Mouse (Mus musculus) kidney, postnatal 0 days (tissue): ENCODE measurements around the gene Aldh2. TPM values are rescaled to one million over a fixed set of nuclear protein-coding genes. Genes with fewer than 3 reads are reported as not detected.
A peak's percentile ranks its signal among the peaks of the same experiment; 100 is the strongest.
"Not testable (repeated sequence)": the region's sequence is repeated elsewhere in the genome, so short reads cannot be mapped to it uniquely, and the experiment has no call there.

ENCODE experiments used
- ATAC-seq: fragments of 200-750 bp; cut with Nextera tagmentation; replicated peaks from 2 replicates; pipeline ENCODE4 v1.8.0; 2017; ENCODE audit warnings: low read depth, moderate number of reproducible peaks, moderate TSS enrichment, moderate library complexity; ENCODE audit not compliant: low FRiP score
- DNase-seq: peaks from one replicate; pipeline ENCODE4 v3.0.0-alpha.2; 2016; ENCODE audit warnings: low spot score
- H3K27ac ChIP-seq: fragments of 300-500 bp; sonication (generic); 2 replicates; pipeline ENCODE4 v1.5.1; 2014; ENCODE audit warnings: mild to moderate bottlenecking
- H3K27me3 ChIP-seq: fragments of 300-500 bp; sonication (generic); 2 replicates; pipeline ENCODE4 v1.6.1; 2014; ENCODE audit warnings: low read length, mixed read lengths; ENCODE audit not compliant: insufficient read depth
- H3K36me3 ChIP-seq: fragments of 300-500 bp; sonication (generic); 2 replicates; pipeline ENCODE4 v1.6.1; 2014; ENCODE audit warnings: low read length, mixed read lengths; ENCODE audit not compliant: insufficient read depth
- H3K4me1 ChIP-seq: fragments of 300-500 bp; sonication (generic); replicated peaks from 2 replicates; pipeline ENCODE4 v1.6.1; 2014; ENCODE audit warnings: antibody characterized with exemption, low read length, mixed read lengths; ENCODE audit not compliant: insufficient read depth
- H3K4me2 ChIP-seq: fragments of 300-500 bp; sonication (generic); 2 replicates; pipeline ENCODE4 v1.6.1; 2014; ENCODE audit warnings: mild to moderate bottlenecking, low read length, moderate library complexity, mixed read lengths
- H3K4me3 ChIP-seq: fragments of 300-500 bp; sonication (generic); replicated peaks from 2 replicates; pipeline ENCODE4 v1.5.1; 2014; ENCODE audit warnings: low read depth, low read length
- H3K9ac ChIP-seq: fragments of 300-500 bp; sonication (generic); 2 replicates; pipeline ENCODE4 v1.6.1; 2014; ENCODE audit warnings: low read depth, low read length
- H3K9me3 ChIP-seq: fragments of 300-500 bp; sonication (generic); replicated peaks from 2 replicates; pipeline ENCODE4 v1.6.1; 2016; ENCODE audit warnings: low read length, inconsistent platforms, mixed read lengths
- CTCF ChIP-seq: IDR thresholded peaks from 2 replicates; pipeline ENCODE4 v1.5.1; 2016; ENCODE audit warnings: antibody characterized with exemption, low read depth, mild to moderate bottlenecking, moderate library complexity
- WGBS: fragments of 180-500 bp; shearing (Covaris S2); extraction: QIAGEN DNeasy Blood & Tissue Kit; methylation state at CpG from one replicate; pipeline ENCODE4 v1.1.7; 2014; 5-methylcytosine and 5-hydroxymethylcytosine counted together
- polyA plus RNA-seq: library from polyadenylated mRNA; unstranded; fragments of >200 nt; fragmentation: Nextera tagmentation; extraction: Ambion mirVana; gene quantifications from 2 replicates; pipeline ENCODE4 v1.2.1, GENCODE M21; 2015

Aldh2 gene
- polyA plus RNA-seq, 1 experiment from 2014 or later = 203 TPM

GRCm38 (mm10) chr5:121609556-121610135 lies 16.0 kb upstream of the Aldh2 start:
- peak; percentile 35; the same call in 1 of the 2 replicates for TF ChIP-seq CTCF

GRCm38 (mm10) chr5:121606151-121606550 lies 12.5 kb upstream of the Aldh2 start:
- Histone ChIP-seq H3K4me2 (no peak overlapping the region), H3K4me1 (no peaks in the 10 kb centered on the region), H3K27me3 (no peaks in the 10 kb centered on the region), H3K36me3 (no peaks in the 10 kb centered on the region), H3K27ac (no peak overlapping the region), H3K9ac (no peak overlapping the region), H3K4me3 (no peak overlapping the region), H3K9me3 (no peaks in the 10 kb centered on the region)
- TF ChIP-seq CTCF = peak; percentile 93
- ATAC-seq (no peak), DNase-seq (peak; percentile 74)
- 0% methylated on average over 2 of the region's 2 CpGs for WGBS

More at GRCm38 (mm10) chr5:121609556-121610135, 16.0 kb upstream of the Aldh2 start:
- H3K36me3 ChIP-seq, H3K27me3 ChIP-seq, H3K4me3 ChIP-seq, H3K27ac ChIP-seq, ATAC-seq, H3K9me3 ChIP-seq, H3K4me2 ChIP-seq, H3K4me1 ChIP-seq, H3K9ac ChIP-seq, DNase-seq: not testable (repeated sequence)
- 51% methylated on average over 7 of the region's 8 CpGs for WGBS

GRCm38 (mm10) chr5:121603815-121604214 lies 10.2 kb upstream of the Aldh2 start:
- DNase-seq, H3K4me1 ChIP-seq, H3K4me3 ChIP-seq, H3K9me3 ChIP-seq, ATAC-seq, H3K9ac ChIP-seq, H3K27me3 ChIP-seq, H3K27ac ChIP-seq, H3K4me2 ChIP-seq, H3K36me3 ChIP-seq: not testable (repeated sequence)
- 60% methylated on average over 1 of the region's 1 CpGs for WGBS

- Histone ChIP-seq H3K4me3 (no peak overlapping the region), H3K9me3 (no peaks in the 10 kb centered on the region), H3K27me3 (no peaks in the 10 kb centered on the region), H3K4me2 (no peak overlapping the region), H3K4me1 (no peaks in the 10 kb centered on the region), H3K27ac (no peak overlapping the region), H3K9ac (no peak overlapping the region), H3K36me3 (no peaks in the 10 kb centered on the region)
- ATAC-seq (no peak), DNase-seq (peak; percentile 92)
- whole genome bisulfite sequencing = 35% methylated on average over 9 of the region's 9 CpGs
- peak; percentile 97 for TF ChIP-seq CTCF
Measured at GRCm38 (mm10) chr5:121601547-121602299, 8.1 kb upstream of the Aldh2 start.

GRCm38 (mm10) chr5:121598871-121599610 lies 5.4 kb upstream of the Aldh2 start:
- Histone ChIP-seq H3K4me2 (no peak overlapping the region), H3K4me1 (peaks cover 2% of the 10 kb centered on the region; the same call in 1 of the 2 replicates), H3K27me3 (no peaks in the 10 kb centered on the region), H3K36me3 (no peaks in the 10 kb centered on the region), H3K4me3 (no peak overlapping the region), H3K27ac (peak overlapping the region; percentile 56; the same call in 1 of the 2 replicates), H3K9ac (no peak overlapping the region), H3K9me3 (no peaks in the 10 kb centered on the region)
- ATAC-seq (no peak), DNase-seq (peak; percentile 36)
- WGBS = 74% methylated on average over 13 of the region's 13 CpGs
- TF ChIP-seq CTCF = no peak

GRCm38 (mm10) chr5:121597991-121598537 lies 4.4 kb upstream of the Aldh2 start:
- no peak for TF ChIP-seq CTCF
- no peaks in the 10 kb centered on the region for H3K27me3 ChIP-seq
- no peaks in the 10 kb centered on the region for H3K36me3 ChIP-seq
- 76% methylated on average over 7 of the region's 7 CpGs for WGBS
- peaks cover 9% of the 10 kb centered on the region for H3K4me1 ChIP-seq
- ATAC-seq (no peak), DNase-seq (no peak)
- no peak overlapping the region for H3K9ac ChIP-seq
- H3K9me3 ChIP-seq = no peaks in the 10 kb centered on the region
- no peak overlapping the region for H3K4me3 ChIP-seq
- no peak overlapping the region for H3K4me2 ChIP-seq
- no peak overlapping the region for H3K27ac ChIP-seq
